Mouse (Mus musculus): ENCODE measurements around the gene Olfr59.

Gene Olfr59

DNA sequence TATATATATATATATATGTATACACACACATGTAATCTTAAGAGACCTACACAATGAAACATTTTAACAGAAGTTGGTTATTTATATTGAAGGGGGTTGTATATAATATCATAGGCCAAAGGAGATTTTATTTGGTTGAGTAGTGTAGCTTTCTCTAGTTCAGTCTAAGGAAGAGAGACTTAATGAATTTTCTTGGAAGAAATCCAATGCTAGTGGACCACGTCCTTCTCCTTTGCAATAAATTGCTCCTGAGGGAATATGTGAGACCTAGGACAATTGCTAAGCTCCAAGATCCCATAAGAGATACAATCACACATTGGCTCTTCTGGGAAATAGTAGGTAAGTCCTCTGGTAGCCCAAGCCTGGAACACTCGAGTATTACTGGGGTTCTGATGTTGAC lies at the start of gene Olfr59:
Gene Olfr59, plus strand, starts transcription at position 301 of the 400 bp plus-strand sequence.
- no peak for DNase-seq (ENCODE audit: low spot score in 2 of 2)

DNA sequence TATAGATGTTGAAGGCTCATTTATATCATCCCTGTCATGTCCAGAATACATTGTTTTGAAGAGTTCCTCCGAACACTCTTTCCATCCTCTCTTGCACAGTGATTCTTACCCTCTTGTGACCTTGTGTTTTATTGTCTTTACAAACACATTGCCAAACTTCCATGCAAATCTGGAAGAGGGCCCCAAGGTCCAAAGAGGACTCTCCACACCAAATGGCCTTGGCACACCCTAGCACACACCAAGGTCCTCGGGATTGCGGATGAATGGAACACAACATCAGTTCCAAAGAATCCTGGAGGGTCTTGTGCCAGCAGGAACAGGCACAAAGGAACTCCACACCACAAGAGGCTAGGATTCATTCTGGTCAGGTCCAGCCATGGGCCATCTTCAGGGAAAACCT lies 42.3 kb upstream of the Olfr59 start:
- no peak for DNase-seq (ENCODE audit: low spot score in 2 of 2)

DNA sequence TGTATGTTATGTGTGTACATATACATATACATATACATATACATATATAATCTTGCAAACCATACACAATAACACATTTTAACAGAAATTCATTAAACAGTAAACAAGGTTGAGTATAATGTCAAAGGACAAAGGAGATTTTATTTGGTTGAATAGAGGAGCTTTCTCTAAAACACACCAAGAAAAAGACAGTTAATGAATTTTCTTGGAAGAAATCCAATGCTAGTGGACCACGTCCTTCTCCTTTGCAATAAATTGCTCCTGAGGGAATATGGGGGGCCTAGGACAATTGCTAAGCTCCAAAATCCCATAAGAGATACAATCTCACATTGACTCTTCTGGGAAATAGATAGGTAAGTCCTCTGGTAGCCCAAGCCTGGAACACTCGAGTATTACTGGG lies 24.0 kb upstream of the Olfr59 start, which contains the start of gene Olfr406:
Gene Olfr406, plus strand, starts transcription at position 301 of the 400 bp plus-strand sequence.
- no peak for DNase-seq (ENCODE audit: low spot score in 2 of 2)

DNA sequence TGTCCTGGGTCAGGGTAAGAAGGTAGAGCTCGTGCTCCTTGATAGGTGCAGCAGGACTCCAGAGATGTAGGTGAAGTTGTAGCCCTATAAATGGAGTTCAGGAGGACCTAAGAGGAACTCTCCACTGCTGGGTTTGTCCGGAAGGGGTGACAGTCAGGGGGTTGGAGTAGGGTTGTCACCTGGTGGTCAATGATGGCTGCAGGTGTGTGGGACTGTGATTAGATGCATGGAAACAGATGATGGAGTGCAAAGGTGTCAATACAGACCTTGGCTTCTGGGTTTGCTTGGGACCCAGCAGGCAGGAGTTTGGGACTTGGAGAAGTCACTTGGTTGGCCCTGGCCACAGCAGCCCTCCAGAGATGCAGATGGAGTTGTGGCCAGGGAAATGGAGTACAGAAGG lies 3.7 kb downstream of the Olfr59 start:
- no peak for DNase-seq (ENCODE audit: low spot score in 2 of 2)

DNA sequence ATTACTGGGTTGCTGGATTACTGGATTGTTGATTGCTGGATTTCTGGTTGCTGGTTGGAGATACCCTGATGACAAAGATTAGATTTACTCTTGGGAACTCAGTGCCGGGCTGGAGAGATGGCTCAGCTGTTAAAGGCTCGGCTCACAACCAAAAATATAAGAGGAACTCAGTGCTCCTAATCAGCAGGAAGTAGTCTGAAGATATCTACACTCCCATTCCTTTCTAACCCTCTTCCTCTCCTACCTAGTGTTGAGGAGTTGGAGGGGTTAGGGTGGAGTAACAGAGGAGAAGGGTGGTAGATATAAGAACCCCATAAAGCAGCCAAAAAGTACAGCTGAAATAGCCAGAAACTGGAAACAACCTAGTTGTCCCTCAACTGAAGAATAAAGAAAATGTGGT lies 42.5 kb downstream of the Olfr59 start:
- no peak for DNase-seq (ENCODE audit: low spot score in 2 of 2)

DNA sequence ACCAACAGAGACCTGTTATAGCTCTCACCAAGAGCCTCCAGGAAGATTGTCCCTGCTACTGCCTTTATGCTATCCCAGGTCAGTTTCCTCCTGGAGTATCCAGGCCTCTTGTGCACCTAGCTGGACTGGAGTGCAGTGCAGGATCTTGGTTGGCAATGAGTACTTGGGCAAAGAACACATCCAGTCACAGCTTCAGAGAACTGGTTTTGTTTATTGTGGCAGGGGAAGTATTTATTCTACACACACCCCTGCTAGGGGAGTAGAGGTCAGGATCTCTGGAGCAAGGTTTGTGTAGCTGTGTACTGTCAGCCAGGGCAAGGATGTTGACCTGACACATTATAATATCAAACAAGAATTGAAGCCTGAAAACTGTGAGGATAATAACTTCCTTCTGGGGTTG lies 45.2 kb downstream of the Olfr59 start:
- no peak for DNase-seq (ENCODE audit: low spot score in 2 of 2)

DNA sequence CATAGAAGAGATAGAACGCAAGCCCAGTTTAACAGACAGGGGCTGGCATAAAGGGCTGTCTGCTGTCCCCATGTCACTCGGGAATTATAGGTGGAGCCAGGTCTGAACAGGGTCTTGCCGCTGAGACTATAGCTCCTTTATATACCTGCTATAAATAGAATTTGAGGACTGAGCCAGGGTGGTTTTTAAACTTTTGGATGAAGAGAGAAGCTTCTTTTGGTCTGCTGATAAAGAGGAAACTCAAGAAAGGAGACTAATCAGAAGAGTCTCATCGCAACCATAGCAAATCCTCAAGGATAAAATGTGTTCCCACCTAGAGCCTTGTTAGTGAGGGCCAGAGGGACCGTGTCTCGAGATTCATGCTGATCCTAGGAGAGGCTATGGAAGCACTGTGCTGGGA lies 54.4 kb downstream of the Olfr59 start, which contains the start of gene Olfr410:
Gene Olfr410, minus strand, starts transcription at position 101 of the 400 bp plus-strand sequence.
- DNase-seq (ENCODE audit: low spot score in 2 of 2), result no peak

Data from frontal cortex, postnatal 14 days (tissue).